Mouse (Mus musculus) erythroblast, embryonic 14.5 days (primary cell): ENCODE data around the gene Tstd1.

Experiments
- GATA1 ChIP-seq: IDR thresholded peaks from 2 replicates; pipeline ENCODE4 v1.6.1; 2012; ENCODE audit warnings: low read length, inconsistent platforms, mixed read lengths
- TAL1 ChIP-seq: IDR thresholded peaks from 3 replicates; pipeline ENCODE4 v1.6.1; 2012; ENCODE audit warnings: low read length, inconsistent platforms, mixed read lengths

GRCm38 (mm10) chr1:171413608-171414007, 5.1 kb upstream of the Tstd1 start:
- no peak for TF ChIP-seq GATA1
- no peak for TF ChIP-seq TAL1
